Mouse (Mus musculus) T-cell, adult 2 months (primary cell): ENCODE data around the gene Pglyrp1.

Experiments
- DNase-seq: peaks from one replicate; pipeline ENCODE4 v3.0.0; 2022; ENCODE audit warnings: low spot score

Gene Pglyrp1

DNA sequence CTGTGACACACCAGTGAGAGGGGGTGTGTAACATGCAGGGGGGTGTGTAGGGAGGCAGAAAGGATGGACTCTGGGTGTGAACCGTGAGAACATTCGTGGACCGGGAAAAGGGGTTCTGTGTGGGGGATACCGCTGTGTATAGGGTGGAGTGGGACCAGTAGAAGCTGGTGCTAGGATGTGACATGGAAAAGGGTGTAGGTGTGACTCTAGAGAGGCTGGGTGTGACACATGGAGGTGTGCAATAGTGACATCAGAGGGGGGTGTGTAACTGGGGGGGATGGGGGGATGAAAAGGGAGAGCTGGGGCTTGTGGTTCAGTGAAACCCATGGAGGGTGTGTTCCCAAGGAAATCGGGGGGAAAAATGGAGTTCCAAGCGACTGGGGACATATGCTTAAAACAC, 55.8 kb downstream of the Pglyrp1 start:
- no peak for DNase-seq

DNA sequence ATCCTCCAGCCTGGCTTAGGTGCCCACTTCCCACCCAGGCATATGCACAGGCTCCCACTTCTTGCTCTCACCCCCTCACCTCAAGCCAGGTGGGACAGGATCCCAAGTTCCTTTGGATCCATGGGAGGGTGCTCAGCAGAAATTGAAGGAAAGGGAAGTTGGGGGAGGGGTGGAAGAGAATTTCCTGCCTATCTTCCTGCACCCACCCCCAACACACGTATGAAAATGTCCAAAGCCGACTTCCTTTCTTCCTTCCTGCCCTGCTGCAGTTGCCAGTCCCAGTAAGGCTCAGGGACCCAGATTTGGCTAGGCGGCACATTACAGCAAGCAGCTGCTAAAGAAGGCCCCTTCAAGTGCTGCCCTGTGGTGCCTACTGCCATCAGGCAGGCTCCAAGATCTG, 56.6 kb downstream of the Pglyrp1 start:
- no peak for DNase-seq
